Mouse (Mus musculus): Measurements from ENCODE around the gene Atp9a.

The Atp9a gene

GRCm38 (mm10) chr2:168742059-168742627 is at the start of gene Atp9a:
TSS of gene Atp9a (minus strand) at chr2:168742409.
- in situ Hi-C loops (cut with MboI; ENCODE audit: low pct_unique_long_range_greater_than_20kb in 1 of 2, low sequenced_read_pairs in 2 of 2, unreplicated experiment in 1 of 2) = loop anchor here in 1 of 2 experiments (5.0 kb wide), 1 partner anchor 130 kb away; no protein-coding TSS in a partner anchor

GRCm38 (mm10) chr2:168791115-168791802 is 49.0 kb upstream of the Atp9a start:
- in situ Hi-C loops (cut with MboI; ENCODE audit: low pct_unique_long_range_greater_than_20kb in 1 of 2, low sequenced_read_pairs in 2 of 2, unreplicated experiment in 1 of 2) = no loop called here

GRCm38 (mm10) chr2:168786174-168786573 is 44.0 kb upstream of the Atp9a start:
- in situ Hi-C loops (cut with MboI; ENCODE audit: low pct_unique_long_range_greater_than_20kb in 1 of 2, low sequenced_read_pairs in 2 of 2, unreplicated experiment in 1 of 2) = no loop called here

- in situ Hi-C loops (cut with MboI; ENCODE audit: low pct_unique_long_range_greater_than_20kb in 1 of 2, low sequenced_read_pairs in 2 of 2, unreplicated experiment in 1 of 2) = no loop called here
Measured at GRCm38 (mm10) chr2:168780596-168780995, 38.4 kb upstream of the Atp9a start.

- in situ Hi-C loops (cut with MboI; ENCODE audit: low pct_unique_long_range_greater_than_20kb in 1 of 2, low sequenced_read_pairs in 2 of 2, unreplicated experiment in 1 of 2) = no loop called here
Measured at GRCm38 (mm10) chr2:168780024-168780423, 37.8 kb upstream of the Atp9a start.

- in situ Hi-C loops (cut with MboI; ENCODE audit: low pct_unique_long_range_greater_than_20kb in 1 of 2, low sequenced_read_pairs in 2 of 2, unreplicated experiment in 1 of 2) = no loop called here
Measured at GRCm38 (mm10) chr2:168777481-168777880, 35.3 kb upstream of the Atp9a start.

GRCm38 (mm10) chr2:168776238-168776637 is 34.0 kb upstream of the Atp9a start:
- in situ Hi-C loops (cut with MboI; ENCODE audit: low pct_unique_long_range_greater_than_20kb in 1 of 2, low sequenced_read_pairs in 2 of 2, unreplicated experiment in 1 of 2) = no loop called here

GRCm38 (mm10) chr2:168769259-168769658 is 27.1 kb upstream of the Atp9a start:
- in situ Hi-C loops (cut with MboI; ENCODE audit: low pct_unique_long_range_greater_than_20kb in 1 of 2, low sequenced_read_pairs in 2 of 2, unreplicated experiment in 1 of 2) = no loop called here

GRCm38 (mm10) chr2:168767582-168767981 is 25.4 kb upstream of the Atp9a start, which contains the start of gene Sall4:
TSS of gene Sall4 (minus strand) at chr2:168767943.
- in situ Hi-C loops (cut with MboI; ENCODE audit: low pct_unique_long_range_greater_than_20kb in 1 of 2, low sequenced_read_pairs in 2 of 2, unreplicated experiment in 1 of 2) = no loop called here

- in situ Hi-C loops (cut with MboI; ENCODE audit: low pct_unique_long_range_greater_than_20kb in 1 of 2, low sequenced_read_pairs in 2 of 2, unreplicated experiment in 1 of 2) = no loop called here
Measured at GRCm38 (mm10) chr2:168766538-168767361, 24.5 kb upstream of the Atp9a start.

- in situ Hi-C loops (cut with MboI; ENCODE audit: low pct_unique_long_range_greater_than_20kb in 1 of 2, low sequenced_read_pairs in 2 of 2, unreplicated experiment in 1 of 2) = no loop called here
Measured at GRCm38 (mm10) chr2:168765696-168766537, 23.7 kb upstream of the Atp9a start.

- in situ Hi-C loops (cut with MboI; ENCODE audit: low pct_unique_long_range_greater_than_20kb in 1 of 2, low sequenced_read_pairs in 2 of 2, unreplicated experiment in 1 of 2) = no loop called here
Measured at GRCm38 (mm10) chr2:168765065-168765681, 23.0 kb upstream of the Atp9a start.

- in situ Hi-C loops (cut with MboI; ENCODE audit: low pct_unique_long_range_greater_than_20kb in 1 of 2, low sequenced_read_pairs in 2 of 2, unreplicated experiment in 1 of 2) = no loop called here
Measured at GRCm38 (mm10) chr2:168764460-168764867, 22.3 kb upstream of the Atp9a start.

GRCm38 (mm10) chr2:168763785-168764184 is 21.6 kb upstream of the Atp9a start:
- in situ Hi-C loops (cut with MboI; ENCODE audit: low pct_unique_long_range_greater_than_20kb in 1 of 2, low sequenced_read_pairs in 2 of 2, unreplicated experiment in 1 of 2) = no loop called here

- in situ Hi-C loops (cut with MboI; ENCODE audit: low pct_unique_long_range_greater_than_20kb in 1 of 2, low sequenced_read_pairs in 2 of 2, unreplicated experiment in 1 of 2) = no loop called here
Measured at GRCm38 (mm10) chr2:168762411-168762815, 20.2 kb upstream of the Atp9a start.

GRCm38 (mm10) chr2:168761954-168762353 is 19.7 kb upstream of the Atp9a start:
- in situ Hi-C loops (cut with MboI; ENCODE audit: low pct_unique_long_range_greater_than_20kb in 1 of 2, low sequenced_read_pairs in 2 of 2, unreplicated experiment in 1 of 2) = no loop called here

GRCm38 (mm10) chr2:168761141-168761540 is 18.9 kb upstream of the Atp9a start:
- in situ Hi-C loops (cut with MboI; ENCODE audit: low pct_unique_long_range_greater_than_20kb in 1 of 2, low sequenced_read_pairs in 2 of 2, unreplicated experiment in 1 of 2) = no loop called here

GRCm38 (mm10) chr2:168744406-168744805 is 2.2 kb upstream of the Atp9a start:
- in situ Hi-C loops (cut with MboI; ENCODE audit: low pct_unique_long_range_greater_than_20kb in 1 of 2, low sequenced_read_pairs in 2 of 2, unreplicated experiment in 1 of 2) = loop anchor here in 1 of 2 experiments (5.0 kb wide), 1 partner anchor 128 kb away; no protein-coding TSS in a partner anchor

Data from mouse embryonic stem cell (cell line).